Mouse (Mus musculus) cerebellum, adult 9-10 months (tissue): ENCODE measurements at regions not wholly inside any gene's neighbourhood (a gene's known extent, or its start where the extent isn't known, plus 50 kb on each side); places are given as distances from the start of the nearest gene placed in this dataset.

ENCODE experiments used
- DNase-seq: peaks from one replicate; pipeline ENCODE4 v3.0.0; 2022

DNA sequence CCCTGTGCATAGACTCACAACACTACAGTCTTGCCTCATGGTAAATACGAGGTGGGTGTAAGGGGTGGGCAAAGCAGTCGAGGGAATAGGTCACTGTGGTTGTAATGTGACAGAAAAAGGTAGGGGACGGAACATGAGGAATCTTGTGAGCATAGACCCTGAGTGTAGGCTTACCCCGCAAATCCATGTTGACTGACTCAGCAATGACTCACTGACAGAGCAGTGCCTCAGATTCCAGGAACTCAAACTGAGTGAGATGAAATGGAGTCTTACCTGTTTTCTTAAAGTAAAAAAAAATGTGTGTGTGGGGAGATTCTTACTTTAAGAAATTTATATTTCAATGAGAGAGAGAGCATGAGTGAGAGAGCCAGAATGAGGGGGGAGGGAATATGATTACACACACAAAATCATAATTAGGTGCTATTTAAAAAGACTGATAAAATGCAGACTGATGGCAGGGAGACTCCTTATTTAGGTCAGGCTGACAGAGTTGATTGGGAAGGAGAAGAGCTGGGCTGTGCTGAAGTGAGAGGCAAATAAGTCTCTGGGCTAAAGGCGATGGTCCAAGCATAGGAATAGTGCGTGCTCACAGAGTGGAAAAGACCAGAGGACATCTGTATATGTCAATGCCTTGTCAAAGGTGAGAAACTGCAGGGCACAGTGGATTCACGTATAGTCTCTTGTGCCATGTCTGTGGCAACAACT lies 631.0 kb upstream of the Fam160b2 start:
- DNase-seq, result no peak

GRCm38 (mm10) chr14:71229955-71230354 lies 630.3 kb upstream of the Fam160b2 start:
- no peak for DNase-seq

- no peak for DNase-seq
Observed at GRCm38 (mm10) chr14:71228894-71229446, 629.3 kb upstream of the Fam160b2 start.

GRCm38 (mm10) chr14:71217041-71217440 lies 617.4 kb upstream of the Fam160b2 start:
- no peak for DNase-seq

GRCm38 (mm10) chr14:71211359-71211978 lies 611.8 kb upstream of the Fam160b2 start:
- no peak for DNase-seq

DNA sequence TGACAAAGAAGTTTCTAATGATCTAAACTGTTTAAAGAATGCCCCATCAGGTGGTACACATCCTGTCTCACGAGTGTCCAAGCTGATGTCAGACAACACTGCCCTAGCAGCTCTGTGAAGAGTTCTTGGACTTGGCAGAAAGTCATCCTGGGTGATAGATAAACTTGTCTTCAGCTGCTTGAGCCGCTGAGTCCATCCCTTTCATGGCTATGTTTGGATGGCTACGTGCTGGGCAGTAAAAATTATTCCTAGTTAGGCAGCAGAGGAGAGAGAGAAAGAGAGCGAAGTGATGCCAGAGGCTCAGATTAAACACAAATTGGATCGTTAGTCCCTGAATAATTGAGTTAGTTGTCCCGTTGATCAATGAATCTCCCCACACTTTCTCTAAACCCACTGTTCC lies 603.8 kb upstream of the Fam160b2 start:
- no peak for DNase-seq

- no peak for DNase-seq
Observed at GRCm38 (mm10) chr14:71200917-71201316, 601.3 kb upstream of the Fam160b2 start.

DNA sequence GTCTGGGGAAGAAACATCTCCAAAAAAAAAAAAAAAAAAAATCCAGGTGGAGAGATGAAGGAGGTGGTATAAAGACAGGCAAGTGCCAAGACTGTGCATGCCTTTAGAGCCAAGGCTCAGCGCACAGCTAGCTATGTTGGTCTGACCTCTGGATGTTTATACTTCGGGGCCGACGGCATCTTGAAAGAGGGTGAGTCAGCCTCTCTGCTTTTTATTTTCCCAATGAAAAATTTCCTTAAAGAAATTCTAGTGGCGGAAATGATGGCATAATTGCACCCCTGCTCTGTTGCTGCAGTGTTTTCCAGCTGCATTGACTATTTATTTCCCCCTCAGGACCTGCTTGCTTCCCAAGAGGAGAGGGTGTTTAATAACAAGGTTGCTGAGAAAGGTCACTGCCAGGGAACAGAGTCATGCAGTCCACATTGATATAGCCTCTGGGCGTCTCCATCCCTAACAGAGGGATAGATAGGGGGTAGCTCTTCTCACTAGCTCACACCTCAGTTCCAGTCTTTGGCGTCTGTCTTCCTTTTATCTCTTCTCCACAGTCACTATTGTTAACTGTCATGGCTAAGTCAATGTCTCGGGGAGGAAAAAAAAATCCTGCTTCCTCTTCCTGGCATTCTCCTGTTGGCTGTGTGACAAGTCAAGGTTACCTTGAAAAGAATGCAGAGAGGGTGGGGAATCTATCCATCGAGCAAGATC lies 599.7 kb upstream of the Fam160b2 start:
- DNase-seq, result no peak

DNA sequence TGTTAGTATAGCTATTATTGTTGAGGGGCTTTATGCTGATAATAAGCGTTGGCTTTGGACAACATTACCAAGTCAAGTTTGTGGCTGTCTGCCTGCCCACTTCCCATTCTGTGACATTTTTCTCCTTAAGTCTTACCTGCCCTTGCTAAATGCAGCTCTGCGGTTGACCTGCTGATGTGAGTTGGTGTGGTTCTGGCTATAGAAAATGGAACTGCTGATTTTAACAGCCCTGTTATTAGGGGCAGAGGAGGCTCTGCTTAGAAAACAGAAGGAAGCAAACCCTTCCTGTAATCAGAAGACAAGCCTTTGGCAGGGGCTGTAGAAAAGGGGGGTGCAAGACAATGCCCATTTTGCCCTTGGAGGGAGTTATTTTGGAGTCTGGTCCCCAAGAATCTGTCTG lies 594.6 kb upstream of the Fam160b2 start:
- no peak for DNase-seq

- DNase-seq, result no peak
Observed at GRCm38 (mm10) chr14:71192486-71192885, 592.9 kb upstream of the Fam160b2 start.

GRCm38 (mm10) chr14:71189360-71189759 lies 589.7 kb upstream of the Fam160b2 start:
- DNase-seq, result no peak

DNA sequence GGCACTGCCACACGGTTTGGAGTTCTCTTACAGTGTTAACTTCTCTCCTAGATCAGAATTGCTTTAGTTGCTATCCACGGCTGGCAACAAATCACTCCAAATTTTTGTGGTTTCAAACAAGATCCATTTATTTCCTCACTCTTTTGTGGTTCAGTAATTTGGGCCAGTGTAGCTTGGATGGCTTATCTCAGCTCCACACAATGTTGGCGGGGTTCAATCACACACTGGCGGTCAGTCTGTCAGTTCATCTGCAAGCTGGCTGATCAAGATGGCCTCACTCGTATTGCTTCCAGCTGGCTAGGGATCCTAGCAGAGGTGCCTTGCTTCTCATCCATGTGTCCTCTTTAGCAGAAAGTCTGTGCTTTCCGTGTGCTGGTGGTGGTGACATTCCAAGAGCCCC lies 577.7 kb upstream of the Fam160b2 start:
- DNase-seq, result no peak

- no peak for DNase-seq
Observed at GRCm38 (mm10) chr14:71174175-71174574, 574.5 kb upstream of the Fam160b2 start.

DNA sequence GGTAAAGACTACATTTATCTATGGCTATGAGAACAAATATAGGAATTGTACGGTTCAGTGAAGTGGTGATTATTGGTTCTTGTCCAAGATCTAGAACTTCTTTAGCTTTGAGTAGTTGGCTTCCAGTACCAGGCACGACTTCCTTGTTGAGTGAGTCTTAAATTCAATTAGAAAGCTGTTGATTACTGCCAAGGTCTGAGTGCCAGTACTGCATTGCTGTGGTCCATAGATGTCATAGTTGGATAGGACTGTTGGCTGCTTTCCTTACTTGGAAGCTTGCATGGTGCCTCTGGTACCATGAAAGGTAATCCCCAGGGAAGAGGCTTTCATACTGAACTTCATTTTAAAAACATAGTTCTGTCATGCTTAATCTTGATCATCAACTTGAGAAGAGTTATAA lies 559.9 kb upstream of the Fam160b2 start:
- DNase-seq, result no peak

DNA sequence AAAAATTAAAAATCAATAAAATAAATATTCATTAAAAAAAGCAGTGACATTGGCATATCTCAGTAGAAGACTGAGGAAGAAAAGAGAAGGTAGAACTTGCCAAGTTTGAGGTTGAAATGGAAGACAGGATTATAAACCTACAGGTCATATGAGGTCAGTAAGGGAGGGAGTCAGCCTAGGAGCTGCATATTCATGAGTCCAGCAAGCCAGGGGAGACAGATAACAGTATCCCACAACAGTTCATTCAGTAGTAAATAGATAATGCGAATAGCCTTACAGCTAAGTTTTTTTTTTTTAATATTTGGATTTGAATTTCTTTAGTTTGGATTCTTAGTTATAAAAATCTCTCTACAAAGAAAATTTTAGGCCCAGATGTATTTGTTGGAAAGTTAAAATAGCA lies 542.8 kb upstream of the Fam160b2 start:
- DNase-seq, result no peak

DNA sequence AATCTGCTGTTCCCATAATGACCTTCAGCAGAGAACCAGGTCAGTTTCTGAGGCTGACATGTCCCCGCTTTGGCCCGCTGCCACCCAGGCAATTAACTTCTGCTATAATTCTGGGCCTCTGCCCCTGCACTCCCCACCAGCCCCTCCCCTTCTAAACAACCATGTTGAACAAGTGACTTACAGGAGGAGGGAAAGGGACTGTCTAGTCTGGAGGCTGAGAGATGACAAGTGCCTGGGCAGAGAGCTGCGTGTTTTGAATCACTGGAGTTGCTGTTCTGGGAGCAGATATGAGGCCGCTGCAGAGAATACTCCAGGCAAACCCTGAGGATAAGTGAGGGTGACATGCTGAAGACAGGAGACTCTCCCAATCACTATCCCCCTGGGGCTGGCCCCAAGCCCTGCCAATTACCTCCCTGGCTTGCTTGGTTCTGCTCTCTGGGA lies 530.2 kb upstream of the Fam160b2 start:
- peak; percentile 11 for DNase-seq

DNA sequence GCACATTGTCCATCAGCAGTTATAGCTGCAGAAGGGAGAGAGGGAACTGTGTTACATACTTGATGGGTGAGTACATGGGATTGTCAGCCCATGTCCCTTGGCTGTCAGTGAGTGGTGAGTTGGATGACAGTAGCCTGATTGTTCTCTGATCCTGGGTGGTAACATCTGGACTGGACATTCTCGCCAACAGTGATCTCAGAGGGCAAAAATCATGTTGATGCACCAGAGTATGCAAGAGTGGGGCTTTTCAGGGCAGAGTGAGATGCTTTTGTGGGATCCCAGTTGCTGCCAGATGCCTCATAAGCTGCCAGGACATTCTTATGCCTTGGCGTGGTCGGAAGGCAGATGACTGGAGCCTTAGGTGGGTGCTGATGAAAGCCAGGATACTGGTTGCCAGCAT lies 528.9 kb upstream of the Fam160b2 start:
- DNase-seq, result peak; percentile 11

DNA sequence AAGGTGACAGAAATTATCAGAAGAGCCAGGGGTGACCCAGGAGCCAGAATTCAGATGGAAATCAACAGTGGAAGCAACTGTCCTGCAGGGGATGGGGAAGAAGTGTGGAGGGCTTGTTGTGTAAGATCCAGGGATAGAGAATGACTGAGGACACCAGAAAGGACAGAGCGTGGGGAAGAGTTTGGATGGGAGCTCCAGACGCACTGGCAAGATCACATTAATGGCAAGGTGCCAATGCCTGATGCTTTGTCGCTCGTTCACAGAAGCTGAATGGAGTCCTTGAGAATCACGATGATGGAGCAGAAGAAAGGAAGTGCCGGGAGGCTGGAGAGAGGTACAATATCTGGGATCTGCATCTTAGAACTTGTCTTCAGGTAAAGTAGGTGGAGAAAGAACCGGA lies 519.0 kb upstream of the Fam160b2 start:
- no peak for DNase-seq

- DNase-seq, result no peak
Observed at GRCm38 (mm10) chr14:71115798-71116432, 516.3 kb upstream of the Fam160b2 start.

DNA sequence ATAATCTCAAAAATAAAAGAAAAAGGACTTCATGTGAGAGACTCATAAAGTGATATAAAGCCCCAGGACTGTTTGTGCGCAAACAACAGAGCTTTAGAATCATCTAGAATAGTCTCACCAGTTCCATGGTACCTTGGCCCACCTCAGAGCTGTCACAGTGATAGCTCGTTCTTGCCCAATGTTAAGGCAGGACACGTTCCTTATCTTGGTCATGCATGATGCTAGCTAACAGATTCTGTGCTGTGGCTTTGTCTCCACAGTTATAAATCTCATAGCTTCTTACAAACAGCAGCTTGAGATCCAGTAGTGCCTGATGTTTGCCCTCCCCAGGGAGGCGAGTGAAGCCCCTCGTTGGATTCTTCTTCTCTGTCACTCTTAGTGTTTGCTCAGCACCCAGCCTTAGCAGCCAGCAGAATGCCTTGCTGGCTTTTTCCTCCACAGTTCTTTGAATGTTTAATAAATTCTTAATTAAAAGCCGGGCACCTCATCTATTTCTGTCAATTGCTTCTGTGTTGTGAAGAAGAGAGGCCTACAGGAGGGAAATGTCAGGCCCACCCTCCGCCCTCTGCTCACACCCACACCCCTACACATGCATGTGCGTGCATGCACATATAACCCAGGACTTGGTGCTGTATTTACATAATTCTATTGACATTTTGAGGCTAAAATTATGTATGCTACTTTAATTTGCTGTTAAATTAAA lies 515.6 kb upstream of the Fam160b2 start:
- DNase-seq, result no peak

DNA sequence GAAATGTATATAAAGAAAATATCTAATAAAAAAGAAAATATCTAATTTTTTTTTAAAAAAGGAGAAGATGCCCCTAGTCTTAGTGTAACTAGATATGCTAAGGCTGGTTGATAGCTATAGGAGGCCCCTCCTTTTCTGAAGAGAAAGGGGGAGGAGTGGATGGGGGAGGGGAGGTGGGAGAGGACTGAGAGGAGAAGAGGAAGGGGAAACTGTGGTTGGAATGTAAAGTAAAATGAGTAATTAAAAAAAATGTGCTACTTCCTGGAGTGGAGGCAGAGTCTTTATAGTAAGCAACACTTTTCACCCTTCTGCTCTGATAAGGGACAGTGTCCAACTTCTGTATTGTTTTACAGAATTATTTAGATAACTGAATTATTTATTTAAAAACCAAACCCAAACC lies 513.6 kb upstream of the Fam160b2 start:
- no peak for DNase-seq

GRCm38 (mm10) chr14:71104617-71105016 lies 505.0 kb upstream of the Fam160b2 start:
- DNase-seq, result no peak

DNA sequence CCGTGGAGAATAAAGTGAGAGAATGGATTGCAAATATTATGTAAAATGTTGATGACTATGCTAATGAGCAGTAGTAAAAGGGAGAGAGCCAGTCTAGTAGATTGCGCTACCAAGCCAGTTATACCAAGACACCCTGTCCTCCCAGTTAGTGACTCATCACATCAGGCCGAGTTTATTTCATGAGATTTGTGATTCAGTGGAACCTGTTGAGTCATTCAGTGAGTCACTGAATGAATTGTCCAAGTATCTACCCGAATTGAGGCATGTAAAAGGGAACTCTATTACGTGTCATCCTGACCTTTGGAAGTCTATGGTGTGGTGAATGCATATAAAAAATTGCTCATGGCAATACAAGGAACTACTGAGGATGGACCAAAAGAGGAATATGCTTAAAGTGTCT lies 504.3 kb upstream of the Fam160b2 start:
- DNase-seq, result no peak
